Mouse (Mus musculus) heart, embryonic 14.5 days (tissue): ENCODE measurements around the gene Gcc1. TPM values are rescaled to one million over a fixed set of nuclear protein-coding genes. Genes with fewer than 3 reads are reported as not detected.

Experiments used
- ATAC-seq: fragments of 200-750 bp; cut with Nextera tagmentation; 2 replicates; pipeline ENCODE4 v1.8.0; 2017; ENCODE audit warnings: low read depth, moderate TSS enrichment; ENCODE audit not compliant: insufficient number of reproducible peaks, insufficient read depth, low FRiP score
- H3K27ac ChIP-seq, 2 experiments: fragments of 200-500 bp in 1 of 2; fragments of 300-500 bp in 1 of 2; sonication (generic) in 1 of 2; replicated peaks in 1 of 2; 2 replicates each; pipeline ENCODE4 v1.5.1; 2012 to 2014; ENCODE audit warnings: low read depth in 2 of 2, low read length in 2 of 2, control low read depth in 1 of 2, mild to moderate bottlenecking in 1 of 2, mixed read lengths in 1 of 2; ENCODE audit not compliant: control insufficient read depth in 1 of 2, insufficient read depth in 1 of 2
- H3K27me3 ChIP-seq: fragments of 300-500 bp; sonication (generic); 2 replicates; pipeline ENCODE4 v1.6.1; 2014; ENCODE audit warnings: mild to moderate bottlenecking, low read length, control low read depth; ENCODE audit not compliant: control insufficient read depth, insufficient read depth
- H3K36me3 ChIP-seq: fragments of 300-500 bp; sonication (generic); 2 replicates; pipeline ENCODE4 v1.6.1; 2014; ENCODE audit warnings: mild to moderate bottlenecking, control low read depth, low read length, mixed read lengths; ENCODE audit not compliant: control insufficient read depth, insufficient read depth
- H3K4me1 ChIP-seq, 2 experiments: fragments of 200-500 bp in 1 of 2; fragments of 300-500 bp in 1 of 2; sonication (generic) in 1 of 2; 2 replicates each; pipeline ENCODE4 v1.6.1; 2012 to 2014; ENCODE audit warnings: low read length in 2 of 2, control low read depth in 1 of 2, mixed read lengths in 1 of 2; ENCODE audit not compliant: control insufficient read depth in 2 of 2, insufficient read depth in 2 of 2
- H3K4me2 ChIP-seq: fragments of 300-500 bp; sonication (generic); 2 replicates; pipeline ENCODE4 v1.6.1; 2014; ENCODE audit warnings: mild to moderate bottlenecking, low read length
- H3K4me3 ChIP-seq, 2 experiments: fragments of 200-500 bp in 1 of 2; fragments of 300-500 bp in 1 of 2; sonication (generic) in 1 of 2; 2 replicates each; pipeline ENCODE4 v1.5.1; 2012 to 2014; ENCODE audit warnings: low read length in 2 of 2, mild to moderate bottlenecking in 2 of 2, control low read depth in 1 of 2, low read depth in 1 of 2, moderate library complexity in 1 of 2; ENCODE audit not compliant: control insufficient read depth in 1 of 2, insufficient read depth in 1 of 2
- H3K9ac ChIP-seq: fragments of 300-500 bp; sonication (generic); 2 replicates; pipeline ENCODE4 v1.6.1; 2014; ENCODE audit warnings: mild to moderate bottlenecking, low read length
- H3K9me3 ChIP-seq: fragments of 300-500 bp; sonication (generic); 2 replicates; pipeline ENCODE4 v1.6.1; 2016; ENCODE audit warnings: low read length, control low read depth; ENCODE audit not compliant: control insufficient read depth
- WGBS: fragments of 180-500 bp; shearing (Covaris S2); extraction: QIAGEN DNeasy Blood & Tissue Kit; methylation state at CpG from one replicate; pipeline ENCODE4 v1.1.7; 2014; 5-methylcytosine and 5-hydroxymethylcytosine counted together
- polyA plus RNA-seq: library from polyadenylated mRNA; unstranded; fragments of >200 nt; fragmentation: Nextera tagmentation; extraction: Ambion mirVana; gene quantifications from 2 replicates; pipeline ENCODE4 v1.2.1, GENCODE M21; 2014

The Gcc1 gene
- polyA plus RNA-seq, 1 experiment from 2014 or later = 4.6 TPM

DNA sequence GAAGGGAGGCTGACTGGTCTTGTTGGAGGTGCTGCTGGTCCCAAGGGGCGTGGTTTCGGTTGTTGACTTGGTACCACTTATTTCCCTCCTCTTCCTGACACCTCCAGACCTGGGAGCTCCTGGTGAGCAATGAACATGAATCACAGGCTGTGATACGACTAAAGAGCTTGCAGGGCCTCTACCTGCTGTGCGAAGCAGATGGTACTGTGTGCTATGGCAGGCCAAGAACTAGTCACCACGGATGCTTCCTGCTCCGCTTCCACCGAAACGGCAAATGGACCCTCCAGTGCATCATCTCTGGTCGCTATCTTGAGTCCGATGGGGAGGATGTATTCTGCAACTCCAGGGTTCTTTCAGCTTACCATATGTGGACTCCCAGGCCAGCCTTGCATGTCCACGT, 1.7 kb upstream of the Gcc1 start:
- Histone ChIP-seq H3K27ac (no peak overlapping the region), H3K36me3 (peaks cover 23% of the 10 kb centered on the region), H3K4me3 (no peak overlapping the region), H3K9me3 (no peaks in the 10 kb centered on the region), H3K9ac (no peak overlapping the region), H3K4me2 (no peak overlapping the region), H3K4me1 (peaks cover 2 to 3% of the 10 kb centered on the region in 2 experiments; a peak in 2 of 4 replicates), H3K27me3 (no peaks in the 10 kb centered on the region)
- ATAC-seq = no peak
- 75% methylated on average over 11 of the region's 11 CpGs for WGBS

DNA sequence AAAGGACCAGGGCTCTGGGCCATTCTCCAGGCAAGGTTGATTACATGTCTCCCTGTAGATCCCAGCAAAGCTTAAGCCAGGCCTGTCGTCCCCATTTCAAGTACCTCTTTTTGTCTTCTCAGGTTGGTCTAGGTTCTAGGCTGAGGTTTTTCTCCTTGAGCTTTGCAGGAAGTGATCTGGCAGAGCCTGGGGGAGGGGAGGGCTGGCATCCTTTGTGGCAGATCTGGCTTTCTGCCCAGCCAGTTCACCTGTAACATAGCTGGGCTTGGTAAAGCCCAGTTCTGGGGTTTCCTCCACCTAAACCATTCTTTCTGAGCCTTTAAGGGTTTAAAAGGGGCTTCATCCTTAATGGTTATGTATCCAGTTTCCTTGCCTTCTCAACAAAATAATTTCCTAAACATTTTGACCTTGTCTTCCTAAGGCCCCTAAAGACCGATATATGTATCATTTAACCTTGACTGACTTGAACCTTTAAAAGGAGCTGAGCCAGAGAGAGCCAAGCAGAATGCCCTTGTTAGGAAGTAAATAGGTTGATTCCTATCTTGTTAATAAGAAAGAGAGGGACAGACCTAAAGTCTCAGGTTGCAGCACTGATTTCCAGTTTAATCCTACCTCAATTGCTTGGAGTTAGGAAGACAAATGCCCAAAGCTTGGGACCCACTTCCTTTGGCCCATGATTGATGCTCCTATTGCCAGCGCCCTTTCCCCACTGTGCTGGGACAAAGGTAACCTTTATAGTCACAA, 922 bp downstream of the Gcc1 start, which contains the start of gene Fscn3:
TSS of gene Fscn3 (plus strand) at position 694 of the 744 bp plus-strand sequence.
- no peak within 1 kb of the TSS for H3K27ac ChIP-seq
- no peaks in the 10 kb centered on the region for H3K27me3 ChIP-seq
- 72% methylated on average over 3 of the region's 3 CpGs for WGBS
- peaks cover 10 to 13% of the 10 kb centered on the region in 2 experiments; a peak in 3 of 4 replicates for H3K4me1 ChIP-seq
- H3K4me3 ChIP-seq = no peak within 1 kb of the TSS
- H3K9ac ChIP-seq = no peak within 1 kb of the TSS
- H3K9me3 ChIP-seq = no peaks in the 10 kb centered on the region
- H3K36me3 ChIP-seq = peaks cover 23% of the 10 kb centered on the region
- ATAC-seq = no peak
- H3K4me2 ChIP-seq = no peak within 1 kb of the TSS

DNA sequence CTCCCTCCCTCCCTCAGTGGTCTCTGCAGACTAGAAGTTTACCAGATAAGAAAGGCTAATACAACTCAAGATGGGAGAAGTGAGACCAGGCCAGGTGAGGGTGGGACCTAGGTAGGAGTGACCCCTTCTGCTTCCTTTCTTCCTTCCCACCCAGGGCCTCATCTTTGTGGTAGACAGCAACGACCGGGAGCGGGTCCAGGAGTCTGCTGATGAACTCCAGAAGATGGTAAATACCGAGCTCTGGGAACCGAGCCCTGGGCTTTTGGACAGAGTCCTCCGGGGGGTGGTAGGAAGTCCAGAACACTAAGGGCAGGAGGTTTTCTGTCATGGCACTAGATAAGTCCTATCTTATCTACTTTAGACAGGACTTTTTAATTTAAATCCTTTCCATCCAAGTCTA, 3.2 kb downstream of the Gcc1 start:
- Histone ChIP-seq H3K4me2 (peak overlapping the region; percentile 67), H3K36me3 (peaks cover 23% of the 10 kb centered on the region), H3K4me3 (peak overlapping the region in 1 of 2 experiments; percentile 93; a peak in 2 of 4 replicates), H3K4me1 (peaks cover 18 to 30% of the 10 kb centered on the region in 2 experiments), H3K27ac (no peak overlapping the region), H3K9ac (no peak overlapping the region), H3K9me3 (no peaks in the 10 kb centered on the region), H3K27me3 (no peaks in the 10 kb centered on the region)
- 58% methylated on average over 6 of the region's 6 CpGs for WGBS
- no peak for ATAC-seq

DNA sequence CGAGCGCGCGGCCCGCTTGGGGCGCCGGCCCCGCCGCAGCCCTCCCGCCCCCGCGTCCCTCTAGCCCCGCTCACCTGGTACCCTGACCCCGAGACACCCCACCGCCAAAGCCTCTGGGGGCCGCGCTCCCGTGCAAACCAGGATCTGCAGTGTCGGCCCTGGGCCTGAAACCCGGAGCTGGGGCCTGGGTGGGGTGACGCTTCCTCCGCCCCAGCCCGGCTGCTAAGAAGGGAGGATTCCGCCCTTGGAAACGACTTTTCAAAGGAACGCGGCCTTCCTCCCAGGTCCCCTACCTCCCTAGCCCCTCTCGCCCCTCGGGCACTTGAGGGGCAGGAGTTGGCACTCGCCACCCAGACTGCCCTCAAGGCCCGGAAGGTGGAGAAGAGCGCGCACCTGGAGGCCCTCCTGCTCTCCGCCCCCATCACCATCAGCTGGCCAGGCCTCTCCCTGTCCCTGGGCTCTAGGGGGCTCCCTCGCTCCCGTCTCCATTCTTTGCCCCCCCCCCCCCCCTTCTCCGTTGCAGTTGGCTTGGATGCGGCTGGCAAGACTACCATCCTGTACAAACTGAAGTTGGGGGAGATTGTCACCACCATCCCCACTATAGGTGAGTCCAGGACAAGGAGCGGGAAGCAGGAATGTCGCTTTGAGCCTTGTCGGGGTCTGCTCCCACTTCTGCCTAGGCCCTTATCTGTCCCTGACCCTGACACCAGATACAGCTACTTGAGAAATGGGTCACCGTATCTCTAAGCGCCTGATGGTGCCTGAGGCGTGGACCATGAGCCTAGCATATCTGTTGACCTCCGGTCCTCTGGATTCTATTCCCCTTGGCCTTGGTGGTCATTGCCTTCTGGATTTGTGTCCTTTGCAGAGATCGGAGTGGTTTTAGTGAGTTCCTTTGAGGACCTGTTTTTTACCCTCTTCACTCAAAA, 4.2 kb downstream of the Gcc1 start:
- H3K9me3 ChIP-seq = no peaks in the 10 kb centered on the region
- H3K4me1 ChIP-seq = peaks cover 21 to 38% of the 10 kb centered on the region in 2 experiments
- WGBS = 4% methylated on average over 46 of the region's 46 CpGs
- peak overlapping the region; percentile 68 to 80 for H3K27ac ChIP-seq
- peak overlapping the region; percentile 93 to 98 for H3K4me3 ChIP-seq
- no peaks in the 10 kb centered on the region for H3K27me3 ChIP-seq
- H3K9ac ChIP-seq = peak overlapping the region; percentile 97
- H3K4me2 ChIP-seq = peak overlapping the region; percentile 67
- peaks cover 27% of the 10 kb centered on the region for H3K36me3 ChIP-seq
- ATAC-seq = peak; percentile 57

DNA sequence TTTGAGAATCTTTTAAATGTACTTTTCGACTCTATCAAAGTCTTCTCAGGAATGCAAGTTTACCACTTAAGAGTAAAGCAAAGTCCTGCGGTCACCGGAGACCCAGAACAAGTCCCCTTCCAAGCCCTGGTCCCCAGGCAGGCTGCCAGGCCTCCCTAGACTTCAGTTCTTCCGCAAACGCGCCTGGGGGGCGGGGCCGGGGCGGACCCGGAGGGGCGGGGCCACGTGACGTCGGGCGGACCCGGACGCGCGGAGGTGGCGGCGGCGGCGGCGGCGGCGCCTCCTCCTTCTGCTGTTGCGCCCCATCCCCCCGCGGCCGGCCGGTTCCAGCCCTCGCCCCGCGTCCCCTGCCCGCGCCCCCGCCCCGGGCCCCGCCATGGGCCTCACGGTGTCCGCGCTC, 4.9 kb downstream of the Gcc1 start, which contains the start of gene Arf5:
TSS of gene Arf5 (plus strand) at position 248 of the 400 bp plus-strand sequence.
- WGBS = under 1% methylated on average over 34 of the region's 42 CpGs
- peak; percentile 72 for ATAC-seq
- Histone ChIP-seq H3K9me3 (no peaks in the 10 kb centered on the region), H3K4me2 (peak within 1 kb of the TSS; percentile 67), H3K27ac (peak within 1 kb of the TSS; percentile 68 to 80), H3K4me1 (peaks cover 21 to 43% of the 10 kb centered on the region in 2 experiments), H3K9ac (peak within 1 kb of the TSS; percentile 97), H3K36me3 (peaks cover 34% of the 10 kb centered on the region), H3K4me3 (peak within 1 kb of the TSS; percentile 93 to 98), H3K27me3 (no peaks in the 10 kb centered on the region)

DNA sequence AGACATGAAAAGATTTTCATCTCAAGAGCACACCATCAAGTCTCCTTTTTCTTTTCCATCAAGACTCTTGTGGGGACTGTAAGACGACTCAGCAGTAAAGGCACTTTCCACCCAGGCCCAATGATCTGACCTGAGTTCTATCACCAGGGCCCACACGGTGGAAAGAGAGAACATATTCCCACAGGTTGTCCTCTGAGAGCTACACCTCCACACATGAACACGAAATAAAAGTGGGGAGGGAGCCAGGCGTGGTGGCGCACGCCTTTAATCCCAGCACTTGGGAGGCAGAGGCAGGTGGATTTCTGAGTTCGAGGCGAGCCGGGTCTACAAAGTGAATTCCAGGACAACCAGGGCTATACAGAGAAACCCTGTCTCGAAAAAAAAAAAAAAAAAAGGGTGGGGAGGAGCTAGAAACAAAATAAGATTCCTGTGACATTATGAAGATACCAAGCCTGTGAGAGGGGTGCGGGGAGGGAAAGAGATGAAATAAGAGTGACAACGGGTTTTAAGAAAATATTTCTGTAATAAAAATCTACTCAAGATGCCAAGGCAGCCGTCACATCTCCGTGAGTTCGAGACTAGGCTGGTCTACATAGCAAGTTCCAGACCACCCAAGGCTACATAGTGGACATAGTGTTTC, 5.4 kb downstream of the Gcc1 start:
- no peaks in the 10 kb centered on the region for H3K9me3 ChIP-seq
- 67% methylated on average over 15 of the region's 15 CpGs for WGBS
- peaks cover 40% of the 10 kb centered on the region for H3K36me3 ChIP-seq
- peak overlapping the region in 1 of 2 experiments; percentile 93; a peak in 2 of 4 replicates for H3K4me3 ChIP-seq
- peak overlapping the region; percentile 39 to 58; a peak in 1 of 4 replicates for H3K27ac ChIP-seq
- H3K4me2 ChIP-seq = peak overlapping the region; percentile 48
- H3K4me1 ChIP-seq = peaks cover 21 to 43% of the 10 kb centered on the region in 2 experiments
- no peaks in the 10 kb centered on the region for H3K27me3 ChIP-seq
- H3K9ac ChIP-seq = 0 out of 2 replicates have a peak overlapping the region, but pooled peaks have one; percentile 97
- no peak for ATAC-seq

DNA sequence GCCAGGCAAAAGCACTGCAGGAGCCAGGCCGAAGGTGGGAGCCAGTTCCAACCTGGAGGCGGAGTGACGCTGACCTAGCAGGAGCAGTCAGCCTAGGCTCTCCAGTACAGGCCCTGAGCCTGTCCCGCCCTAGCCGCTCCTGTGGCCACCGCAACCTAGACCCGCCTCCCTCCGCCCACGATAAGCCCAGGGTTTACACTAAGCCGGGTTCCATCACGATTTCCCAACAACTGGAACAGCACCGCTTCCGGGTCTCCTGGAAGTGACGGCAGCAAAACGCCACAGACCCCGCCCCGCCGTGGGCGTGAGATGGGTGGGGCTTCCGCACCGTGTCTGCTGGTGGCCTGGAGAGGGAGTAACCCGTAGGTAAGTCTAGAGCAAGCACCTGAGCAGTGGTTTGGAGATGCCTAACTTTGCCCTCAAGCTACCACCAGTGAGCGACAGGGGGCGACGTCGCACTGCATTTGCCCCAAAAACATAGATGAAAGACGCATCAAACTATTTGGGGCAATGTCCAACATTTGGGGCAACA, 6.7 kb downstream of the Gcc1 start:
- Histone ChIP-seq H3K9ac (peak overlapping the region; percentile 80), H3K27me3 (no peaks in the 10 kb centered on the region), H3K9me3 (no peaks in the 10 kb centered on the region), H3K4me3 (peak overlapping the region; percentile 71), H3K27ac (peak overlapping the region in 1 of 2 experiments; percentile 46; a peak in 1 of 4 replicates), H3K4me2 (peak overlapping the region; percentile 81), H3K4me1 (peaks cover 21 to 48% of the 10 kb centered on the region in 2 experiments), H3K36me3 (peaks cover 45% of the 10 kb centered on the region)
- peak; percentile 70 for ATAC-seq
- 1% methylated on average over 27 of the region's 27 CpGs for WGBS
